Mouse (Mus musculus): ENCODE results near the gene Cct2.

DNA sequence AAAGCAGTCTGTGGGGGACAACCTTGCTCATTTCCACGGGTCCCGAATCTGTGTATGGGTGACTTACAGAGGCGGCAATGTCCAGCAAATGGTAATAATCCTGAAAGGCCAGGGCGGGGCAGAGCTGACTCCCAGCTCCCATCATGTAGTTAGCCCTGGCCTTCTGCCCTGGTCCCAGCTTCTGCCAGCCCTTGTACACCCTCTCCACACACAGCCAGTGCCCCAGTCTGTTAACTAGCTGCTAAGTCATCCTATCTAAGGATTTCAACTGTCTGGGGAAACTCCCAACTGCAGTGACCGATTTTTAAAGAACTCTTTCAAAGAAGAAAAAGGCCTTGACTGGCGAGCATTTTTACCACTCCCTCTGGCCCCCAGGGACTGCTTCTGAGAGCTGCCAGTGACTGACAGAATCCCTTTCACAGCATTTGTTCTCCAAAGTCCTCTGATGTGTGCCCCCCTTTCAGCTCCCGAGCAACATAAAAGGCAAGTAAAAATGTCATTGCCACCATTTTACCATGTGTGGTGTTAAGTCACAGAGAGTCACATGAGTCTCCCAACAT is 45.3 kb downstream of the Cct2 start:
- TF ChIP-seq MYOD1 (IDR thresholded peaks at IDR 0.05; ENCODE audit: control insufficient read depth, insufficient read length, low read depth) (no peak), MAX (IDR thresholded peaks at IDR 0.05) (no peak), CTCF (IDR thresholded peaks at IDR 0.05; ENCODE audit: control insufficient read depth, insufficient read depth, insufficient read length) (no peak)

All from C2C12 (cell line).